Mouse (Mus musculus) hindbrain, embryonic 15.5 days (tissue): Measurements from ENCODE around the gene Akap1. TPM values are rescaled to one million over a fixed set of nuclear protein-coding genes. Genes with fewer than 3 reads are reported as not detected.
"Not testable (repeated sequence)": the region's sequence is repeated elsewhere in the genome, so short reads cannot be mapped to it uniquely, and the experiment has no call there.

ENCODE experiments used
- ATAC-seq: fragments of 200-750 bp; cut with Nextera tagmentation; 2 replicates; pipeline ENCODE4 v1.8.0; 2017; ENCODE audit warnings: low read depth, moderate number of reproducible peaks, moderate TSS enrichment; ENCODE audit not compliant: low FRiP score
- H3K27ac ChIP-seq: fragments of 300-500 bp; sonication (generic); replicated peaks from 2 replicates; pipeline ENCODE4 v1.5.1; 2015; ENCODE audit warnings: mild to moderate bottlenecking, inconsistent platforms
- H3K27me3 ChIP-seq: fragments of 300-500 bp; sonication (generic); 2 replicates; pipeline ENCODE4 v1.6.1; 2015; ENCODE audit warnings: control low read depth, inconsistent platforms
- H3K36me3 ChIP-seq: fragments of 300-500 bp; sonication (generic); 2 replicates; pipeline ENCODE4 v1.6.1; 2015; ENCODE audit warnings: control low read depth, inconsistent platforms
- H3K4me1 ChIP-seq: fragments of 300-500 bp; sonication (generic); replicated peaks from 2 replicates; pipeline ENCODE4 v1.6.1; 2015; ENCODE audit warnings: control low read depth, inconsistent platforms
- H3K4me2 ChIP-seq: fragments of 300-500 bp; sonication (generic); 2 replicates; pipeline ENCODE4 v1.6.1; 2015; ENCODE audit warnings: moderate library complexity, mild to moderate bottlenecking, inconsistent platforms
- H3K4me3 ChIP-seq: fragments of 300-500 bp; sonication (generic); 2 replicates; pipeline ENCODE4 v1.5.1; 2015; ENCODE audit warnings: mild to moderate bottlenecking, inconsistent platforms
- H3K9ac ChIP-seq: fragments of 300-500 bp; sonication (generic); 2 replicates; pipeline ENCODE4 v1.6.1; 2015; ENCODE audit warnings: inconsistent platforms
- H3K9me3 ChIP-seq: fragments of 300-500 bp; sonication (generic); 2 replicates; pipeline ENCODE4 v1.6.1; 2016; ENCODE audit warnings: control low read depth, inconsistent platforms
- WGBS: fragments of 180-500 bp; shearing (Covaris S2); methylation state at CpG from one replicate; pipeline ENCODE4 v1.1.7; 2015; 5-methylcytosine and 5-hydroxymethylcytosine counted together
- polyA plus RNA-seq: library from polyadenylated mRNA; unstranded; fragments of >200 nt; fragmentation: Nextera tagmentation; extraction: Ambion mirVana; gene quantifications from 2 replicates; pipeline ENCODE4 v1.2.1, GENCODE M21; 2015

Akap1 gene
- polyA plus RNA-seq, 1 experiment from 2014 or later, result 29.5 TPM

GRCm38 (mm10) chr11:88895800-88896232, 31.4 kb upstream of the Akap1 start:
- ATAC-seq, result not testable (repeated sequence)

GRCm38 (mm10) chr11:88895235-88895634, 30.8 kb upstream of the Akap1 start:
- H3K4me2 ChIP-seq, H3K36me3 ChIP-seq, H3K4me1 ChIP-seq, H3K9me3 ChIP-seq, H3K27ac ChIP-seq, ATAC-seq, H3K9ac ChIP-seq, H3K27me3 ChIP-seq, H3K4me3 ChIP-seq: not testable (repeated sequence)
- 33% methylated on average over 15 of the region's 20 CpGs for WGBS

More at GRCm38 (mm10) chr11:88895800-88896232, 31.4 kb upstream of the Akap1 start:
- not testable (repeated sequence) for H3K27ac ChIP-seq, H3K9ac ChIP-seq, H3K36me3 ChIP-seq, H3K9me3 ChIP-seq, H3K27me3 ChIP-seq, H3K4me1 ChIP-seq
- Histone ChIP-seq H3K4me2 (peak overlapping the region; percentile 32), H3K4me3 (peak overlapping the region; percentile 25)
- 40% methylated on average over 25 of the region's 39 CpGs for WGBS

GRCm38 (mm10) chr11:88894279-88894678, 29.9 kb upstream of the Akap1 start:
- H3K4me1 ChIP-seq, H3K4me3 ChIP-seq, H3K27ac ChIP-seq, H3K27me3 ChIP-seq, H3K9me3 ChIP-seq, H3K36me3 ChIP-seq, H3K4me2 ChIP-seq, ATAC-seq, H3K9ac ChIP-seq: not testable (repeated sequence)
- WGBS, result 95% methylated on average over 12 of the region's 14 CpGs

DNA sequence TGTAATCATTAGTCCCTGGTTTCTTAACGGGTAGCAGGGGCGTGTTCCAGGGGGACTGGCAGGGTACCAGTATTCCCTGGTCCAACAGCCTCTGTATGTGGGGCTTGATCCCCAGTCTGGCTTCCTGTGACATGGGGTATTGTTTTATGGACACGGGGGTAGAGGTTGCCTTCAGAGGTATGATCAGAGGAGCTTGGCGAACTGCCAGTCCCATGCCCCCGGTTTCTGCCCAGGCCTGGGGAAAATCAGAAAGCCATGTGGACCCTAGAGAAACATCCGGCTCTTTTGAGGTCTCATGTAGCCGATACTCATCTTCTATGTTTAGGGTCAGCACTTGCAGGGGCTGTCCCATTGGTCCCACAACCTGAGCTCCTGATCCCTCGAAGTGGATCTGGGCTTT, 29.1 kb upstream of the Akap1 start:
- H3K4me2 ChIP-seq, H3K4me1 ChIP-seq, H3K9ac ChIP-seq, H3K27ac ChIP-seq, H3K4me3 ChIP-seq, H3K9me3 ChIP-seq, ATAC-seq, H3K27me3 ChIP-seq, H3K36me3 ChIP-seq: not testable (repeated sequence)
- WGBS, result 93% methylated on average over 3 of the region's 8 CpGs

GRCm38 (mm10) chr11:88892789-88893188, 28.4 kb upstream of the Akap1 start:
- H3K4me3 ChIP-seq, H3K9me3 ChIP-seq, H3K4me2 ChIP-seq, ATAC-seq, H3K4me1 ChIP-seq, H3K36me3 ChIP-seq, H3K27ac ChIP-seq, H3K27me3 ChIP-seq, H3K9ac ChIP-seq: not testable (repeated sequence)
- 97% methylated on average over 22 of the region's 24 CpGs for WGBS

DNA sequence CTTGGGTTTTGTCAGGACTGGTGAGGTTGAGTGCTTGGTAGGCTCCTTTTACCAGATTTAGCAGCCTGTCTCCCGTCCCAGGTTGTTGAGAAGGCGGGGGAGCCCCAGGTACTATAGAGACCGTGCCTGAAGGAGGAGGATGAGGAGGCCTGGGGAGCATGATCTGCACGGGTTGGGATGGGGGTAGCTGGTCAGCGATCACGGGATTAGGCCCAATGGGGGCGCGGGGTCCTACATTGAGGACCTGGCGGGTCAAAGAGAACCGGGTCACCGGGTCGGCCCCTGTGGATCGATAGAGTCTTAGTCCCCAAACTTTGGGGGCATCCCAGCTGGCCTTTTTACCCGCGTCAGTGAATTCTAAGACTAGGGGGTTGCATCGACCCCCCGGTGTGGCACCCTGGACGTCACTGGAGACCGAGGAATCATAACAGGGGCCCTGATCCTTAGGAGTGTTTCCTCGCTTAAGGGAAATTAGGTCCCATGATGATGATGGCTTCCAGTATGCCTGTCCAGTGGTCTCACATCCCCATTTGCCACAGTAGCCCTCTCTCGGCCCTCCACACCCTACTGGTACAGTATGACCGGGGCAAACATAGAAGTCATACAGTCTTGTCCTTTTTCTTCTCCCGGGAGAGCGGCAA, 27.7 kb upstream of the Akap1 start:
- not testable (repeated sequence) for H3K27ac ChIP-seq, ATAC-seq, H3K27me3 ChIP-seq, H3K9ac ChIP-seq, H3K4me1 ChIP-seq, H3K4me3 ChIP-seq, H3K36me3 ChIP-seq, H3K9me3 ChIP-seq, H3K4me2 ChIP-seq
- WGBS, result 94% methylated on average over 19 of the region's 24 CpGs

GRCm38 (mm10) chr11:88891446-88891845, 27.1 kb upstream of the Akap1 start:
- H3K4me2 ChIP-seq, H3K9ac ChIP-seq, H3K9me3 ChIP-seq, H3K27ac ChIP-seq, H3K4me3 ChIP-seq, ATAC-seq, H3K27me3 ChIP-seq, H3K4me1 ChIP-seq, H3K36me3 ChIP-seq: not testable (repeated sequence)
- WGBS, result 98% methylated on average over 11 of the region's 12 CpGs

GRCm38 (mm10) chr11:88890904-88891303, 26.5 kb upstream of the Akap1 start:
- WGBS, result 90% methylated on average over 7 of the region's 11 CpGs
- not testable (repeated sequence) for H3K9ac ChIP-seq, H3K4me2 ChIP-seq, H3K36me3 ChIP-seq, H3K4me1 ChIP-seq, H3K4me3 ChIP-seq, ATAC-seq, H3K27ac ChIP-seq, H3K27me3 ChIP-seq, H3K9me3 ChIP-seq

DNA sequence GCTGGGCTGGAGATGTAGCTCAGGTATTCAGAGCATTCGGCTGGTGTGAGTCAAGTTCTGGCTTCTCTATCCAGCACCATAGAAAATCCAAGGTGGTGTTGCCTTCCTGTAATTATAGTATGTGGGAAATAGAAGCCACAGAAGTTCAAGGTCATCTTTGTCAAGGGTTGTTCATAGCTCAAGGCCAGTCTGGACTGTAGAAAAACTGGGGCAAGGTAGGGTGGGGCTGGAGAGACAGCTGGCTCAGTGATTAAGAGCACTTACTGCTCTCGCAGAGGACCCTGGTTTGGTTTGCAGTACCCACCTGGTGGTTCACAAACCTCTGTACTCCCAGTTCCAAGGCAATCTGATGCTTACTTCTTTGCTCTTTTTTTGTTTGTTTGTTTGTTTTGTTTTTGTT, 24.6 kb upstream of the Akap1 start:
- Histone ChIP-seq H3K27ac (no peak overlapping the region), H3K4me2 (no peak overlapping the region), H3K36me3 (no peaks in the 10 kb centered on the region), H3K27me3 (no peaks in the 10 kb centered on the region), H3K4me1 (no peaks in the 10 kb centered on the region), H3K9ac (no peak overlapping the region), H3K4me3 (no peak overlapping the region), H3K9me3 (no peaks in the 10 kb centered on the region)
- WGBS, result 91% methylated on average over 2 of the region's 2 CpGs
- ATAC-seq, result no peak

DNA sequence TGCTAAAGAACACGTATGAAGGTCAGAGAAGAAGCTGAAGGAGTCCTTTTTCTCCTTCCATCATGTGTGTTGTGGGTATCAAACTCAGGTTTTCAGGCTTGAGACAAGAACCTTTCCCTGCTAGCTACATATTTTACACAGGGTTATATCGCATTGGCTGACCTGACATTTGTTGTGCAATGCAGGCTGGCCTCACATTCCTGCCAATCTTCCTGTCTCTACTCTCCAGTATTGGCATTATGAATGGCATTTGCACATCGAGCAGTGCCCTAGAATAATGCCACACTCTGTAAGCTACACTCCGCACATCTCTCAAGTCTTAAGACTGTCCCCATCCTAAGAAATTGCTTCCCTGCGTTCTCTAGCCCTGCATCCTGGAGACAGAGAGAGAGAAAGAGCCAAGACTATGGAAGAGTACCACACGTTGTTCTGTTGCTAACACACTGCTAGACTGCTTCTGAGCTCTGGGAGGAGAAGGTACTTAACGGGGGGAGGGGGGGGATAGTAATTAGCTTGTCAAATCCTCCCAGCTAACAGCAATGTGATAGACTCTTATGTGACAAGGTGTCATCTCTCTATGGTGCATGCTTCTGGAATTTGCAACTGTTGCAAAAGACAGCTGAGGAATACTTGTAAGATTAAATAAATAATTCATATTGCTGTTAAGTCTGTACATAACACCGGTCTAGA, 20.1 kb upstream of the Akap1 start:
- H3K4me3 ChIP-seq, result no peak overlapping the region
- no peaks in the 10 kb centered on the region for H3K27me3 ChIP-seq
- no peaks in the 10 kb centered on the region for H3K36me3 ChIP-seq
- ATAC-seq, result no peak
- 65% methylated on average over 8 of the region's 8 CpGs for WGBS
- H3K27ac ChIP-seq, result no peak overlapping the region
- H3K4me1 ChIP-seq, result no peaks in the 10 kb centered on the region
- H3K9ac ChIP-seq, result no peak overlapping the region
- no peaks in the 10 kb centered on the region for H3K9me3 ChIP-seq
- H3K4me2 ChIP-seq, result no peak overlapping the region

GRCm38 (mm10) chr11:88878011-88878410, 13.6 kb upstream of the Akap1 start:
- Histone ChIP-seq H3K27me3 (no peaks in the 10 kb centered on the region), H3K4me3 (no peak overlapping the region), H3K9ac (no peak overlapping the region), H3K36me3 (no peaks in the 10 kb centered on the region), H3K9me3 (no peaks in the 10 kb centered on the region), H3K4me2 (no peak overlapping the region), H3K27ac (no peak overlapping the region), H3K4me1 (peaks cover 10% of the 10 kb centered on the region)
- 90% methylated on average over 12 of the region's 12 CpGs for WGBS
- ATAC-seq, result no peak

DNA sequence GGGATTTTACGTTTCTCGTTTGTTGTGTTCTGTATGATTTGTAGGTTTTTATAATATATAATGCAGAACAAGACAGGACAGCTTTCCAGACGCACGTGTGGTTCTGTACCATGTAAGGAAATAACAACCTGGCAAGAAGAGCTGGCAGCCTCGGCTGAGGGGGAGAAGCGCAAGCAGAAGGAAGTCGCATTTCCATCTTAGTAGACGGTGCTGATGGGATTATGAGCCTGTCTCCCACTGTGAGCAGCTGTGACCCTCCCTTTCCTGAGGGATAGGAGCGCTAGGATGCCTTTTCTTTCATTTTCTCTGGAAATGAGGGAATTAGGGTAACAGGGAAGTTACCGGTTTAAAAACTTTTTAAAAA, 9.3 kb upstream of the Akap1 start:
- H3K9ac ChIP-seq, result peak overlapping the region; percentile 19; the same call in 1 of the 2 replicates
- H3K4me1 ChIP-seq, result peaks cover 11% of the 10 kb centered on the region
- 4% methylated on average over 10 of the region's 10 CpGs for WGBS
- H3K9me3 ChIP-seq, result no peaks in the 10 kb centered on the region
- H3K4me3 ChIP-seq, result peak overlapping the region; percentile 34
- H3K36me3 ChIP-seq, result no peaks in the 10 kb centered on the region
- no peak for ATAC-seq
- H3K27me3 ChIP-seq, result peaks cover 5% of the 10 kb centered on the region; the same call in 1 of the 2 replicates
- H3K27ac ChIP-seq, result 0 out of 2 replicates have a peak overlapping the region, but pooled peaks have one; percentile 7
- H3K4me2 ChIP-seq, result peak overlapping the region; percentile 60
